Mouse (Mus musculus): ENCODE results near the gene Mb21d2. TPM values are rescaled to one million over a fixed set of nuclear protein-coding genes. Genes with fewer than 3 reads are reported as not detected.

Gene Mb21d2
- 17.5 and 21.4 TPM in 2 replicates for polyA plus RNA-seq (2015; fragmentation: Nextera tagmentation; extraction: Ambion mirVana)

- H3K4me2 ChIP-seq = peak within 1 kb of the TSS; percentile 78
- H3K9me3 ChIP-seq (replicated peaks) = no peaks in the 10 kb centered on the region
- peak within 1 kb of the TSS; percentile 89 for H3K27ac ChIP-seq (replicated peaks)
- peaks cover 36% of the 10 kb centered on the region for H3K4me1 ChIP-seq
- H3K36me3 ChIP-seq = no peaks in the 10 kb centered on the region
- H3K9ac ChIP-seq (replicated peaks) = peak within 1 kb of the TSS; percentile 87
- H3K27me3 ChIP-seq (replicated peaks) = 0 out of 2 replicates have a peak, but pooled peaks cover 3% of the 10 kb centered on the region
- under 1% methylated on average over 66 of the region's 73 CpGs for WGBS
- H3K4me3 ChIP-seq (replicated peaks) = peak within 1 kb of the TSS; percentile 90
- ATAC-seq (ENCODE audit: low FRiP score) = peak; percentile 46
These were observed at the start of gene Mb21d2 for GRCm38 (mm10) chr16:28928815-28929685. Gene Mb21d2 (minus strand): TSS chr16:28929673.

- H3K4me2 ChIP-seq = no peak overlapping the region
- H3K27me3 ChIP-seq (replicated peaks) = no peaks in the 10 kb centered on the region
- ATAC-seq (ENCODE audit: low FRiP score) = no peak
- no peaks in the 10 kb centered on the region for H3K9me3 ChIP-seq (replicated peaks)
- H3K4me3 ChIP-seq (replicated peaks) = no peak overlapping the region
- H3K27ac ChIP-seq (replicated peaks) = no peak overlapping the region
- no peak overlapping the region for H3K9ac ChIP-seq (replicated peaks)
- H3K36me3 ChIP-seq = no peaks in the 10 kb centered on the region
- 76% methylated on average over 2 of the region's 2 CpGs for WGBS
- H3K4me1 ChIP-seq = no peaks in the 10 kb centered on the region
These were observed 36.8 kb upstream of the Mb21d2 start for GRCm38 (mm10) chr16:28966236-28966635.

DNA sequence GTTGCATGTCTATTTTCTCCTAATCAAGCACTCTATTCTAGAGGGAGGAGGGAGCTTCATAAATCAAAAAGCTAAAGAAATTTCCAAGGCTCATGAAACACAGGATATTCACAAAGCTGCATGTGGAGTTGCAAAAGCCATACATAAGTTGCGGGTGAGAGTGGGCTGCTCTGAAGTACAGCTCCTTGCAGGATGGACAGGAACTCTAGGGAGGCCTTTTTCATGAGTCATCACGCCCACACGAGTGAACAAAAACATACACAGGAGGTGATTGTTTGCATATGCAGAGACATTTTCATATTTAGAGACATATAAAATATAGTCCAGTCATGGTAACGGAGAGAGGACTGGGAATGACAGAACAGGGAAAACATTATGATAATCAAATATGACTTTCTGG lies 34.6 kb upstream of the Mb21d2 start:
- H3K4me3 ChIP-seq (replicated peaks) = no peak overlapping the region
- no peaks in the 10 kb centered on the region for H3K9me3 ChIP-seq (replicated peaks)
- H3K27ac ChIP-seq (replicated peaks) = no peak overlapping the region
- no peaks in the 10 kb centered on the region for H3K36me3 ChIP-seq
- H3K9ac ChIP-seq (replicated peaks) = no peak overlapping the region
- no peak overlapping the region for H3K4me2 ChIP-seq
- H3K4me1 ChIP-seq = no peaks in the 10 kb centered on the region
- no peaks in the 10 kb centered on the region for H3K27me3 ChIP-seq (replicated peaks)
- WGBS = 71% methylated on average over 4 of the region's 4 CpGs
- no peak for ATAC-seq (ENCODE audit: low FRiP score)

GRCm38 (mm10) chr16:28962987-28963386 lies 33.5 kb upstream of the Mb21d2 start:
- no peak overlapping the region for H3K4me2 ChIP-seq
- no peak overlapping the region for H3K27ac ChIP-seq (replicated peaks)
- no peaks in the 10 kb centered on the region for H3K36me3 ChIP-seq
- H3K27me3 ChIP-seq (replicated peaks) = no peaks in the 10 kb centered on the region
- no peak overlapping the region for H3K9ac ChIP-seq (replicated peaks)
- H3K4me3 ChIP-seq (replicated peaks) = no peak overlapping the region
- H3K9me3 ChIP-seq (replicated peaks) = no peaks in the 10 kb centered on the region
- no peak for ATAC-seq (ENCODE audit: low FRiP score)
- H3K4me1 ChIP-seq = no peaks in the 10 kb centered on the region

- Histone ChIP-seq H3K4me2 (no peak overlapping the region), H3K9ac (replicated peaks) (no peak overlapping the region), H3K4me3 (replicated peaks) (no peak overlapping the region), H3K9me3 (replicated peaks) (no peaks in the 10 kb centered on the region), H3K27ac (replicated peaks) (no peak overlapping the region), H3K36me3 (no peaks in the 10 kb centered on the region), H3K27me3 (replicated peaks) (no peaks in the 10 kb centered on the region), H3K4me1 (no peaks in the 10 kb centered on the region)
- WGBS = 68% methylated on average over 5 of the region's 5 CpGs
- ATAC-seq (ENCODE audit: low FRiP score) = no peak
These were observed 20.3 kb upstream of the Mb21d2 start for GRCm38 (mm10) chr16:28949810-28950209.

DNA sequence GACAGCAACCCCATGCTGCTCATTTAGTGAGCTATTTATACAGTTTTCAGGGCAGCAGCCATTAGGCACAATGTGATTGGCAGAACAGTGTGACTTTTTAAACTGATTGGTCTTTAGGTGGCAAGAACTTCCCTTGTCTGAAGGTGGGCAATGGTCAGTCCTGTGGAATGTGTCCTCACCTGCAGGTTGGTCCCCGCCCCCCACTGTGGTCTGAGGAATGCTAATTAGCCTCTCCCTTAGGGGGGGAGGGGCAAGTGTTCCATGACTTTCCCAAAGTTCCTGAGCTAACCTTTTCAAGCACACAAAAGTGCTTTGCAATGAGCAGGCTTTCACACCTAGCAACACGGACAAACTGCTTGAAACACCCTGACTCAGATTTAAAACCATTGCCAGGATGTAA lies 13.8 kb upstream of the Mb21d2 start:
- Histone ChIP-seq H3K36me3 (no peaks in the 10 kb centered on the region), H3K27ac (replicated peaks) (no peak overlapping the region), H3K27me3 (replicated peaks) (no peaks in the 10 kb centered on the region), H3K4me2 (no peak overlapping the region), H3K4me1 (no peaks in the 10 kb centered on the region), H3K4me3 (replicated peaks) (no peak overlapping the region), H3K9ac (replicated peaks) (no peak overlapping the region), H3K9me3 (replicated peaks) (no peaks in the 10 kb centered on the region)
- WGBS = 63% methylated on average over 2 of the region's 2 CpGs
- ATAC-seq (ENCODE audit: low FRiP score) = no peak

DNA sequence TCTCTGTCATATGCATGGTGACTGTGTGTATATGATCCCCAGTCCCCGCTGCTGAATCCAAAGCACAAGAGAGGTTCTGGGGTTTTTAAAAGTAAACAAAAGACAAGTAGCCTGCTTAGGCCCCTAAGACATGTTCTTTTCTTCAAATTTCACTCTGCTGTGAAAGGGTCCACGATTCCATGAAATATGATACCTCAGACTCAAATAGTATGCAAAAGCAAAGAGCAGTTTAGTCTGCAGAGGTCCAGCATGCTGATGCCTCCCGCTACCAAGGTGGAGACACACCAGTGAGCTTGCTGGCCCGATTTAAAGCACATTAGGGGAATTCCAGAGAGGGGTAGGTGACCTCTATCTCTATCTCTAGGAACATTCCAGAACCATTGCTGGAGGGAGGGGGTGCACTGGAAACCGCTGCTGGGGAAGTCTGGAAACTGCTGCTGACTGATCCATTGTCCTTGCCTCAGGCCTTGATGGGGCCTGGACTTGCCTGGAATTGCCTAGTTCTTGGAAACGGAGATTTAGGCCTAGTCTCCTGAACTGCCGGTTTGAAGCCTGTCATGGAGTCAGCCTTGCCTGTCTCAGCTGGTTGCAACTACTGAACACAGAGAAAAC lies 6.8 kb upstream of the Mb21d2 start:
- Histone ChIP-seq H3K4me1 (peaks cover 4% of the 10 kb centered on the region; the same call in 1 of the 2 replicates), H3K4me2 (no peak overlapping the region), H3K36me3 (no peaks in the 10 kb centered on the region), H3K27ac (replicated peaks) (no peak overlapping the region), H3K9ac (replicated peaks) (no peak overlapping the region), H3K9me3 (replicated peaks) (no peaks in the 10 kb centered on the region), H3K4me3 (replicated peaks) (no peak overlapping the region), H3K27me3 (replicated peaks) (no peaks in the 10 kb centered on the region)
- WGBS = 75% methylated on average over 7 of the region's 7 CpGs
- no peak for ATAC-seq (ENCODE audit: low FRiP score)

DNA sequence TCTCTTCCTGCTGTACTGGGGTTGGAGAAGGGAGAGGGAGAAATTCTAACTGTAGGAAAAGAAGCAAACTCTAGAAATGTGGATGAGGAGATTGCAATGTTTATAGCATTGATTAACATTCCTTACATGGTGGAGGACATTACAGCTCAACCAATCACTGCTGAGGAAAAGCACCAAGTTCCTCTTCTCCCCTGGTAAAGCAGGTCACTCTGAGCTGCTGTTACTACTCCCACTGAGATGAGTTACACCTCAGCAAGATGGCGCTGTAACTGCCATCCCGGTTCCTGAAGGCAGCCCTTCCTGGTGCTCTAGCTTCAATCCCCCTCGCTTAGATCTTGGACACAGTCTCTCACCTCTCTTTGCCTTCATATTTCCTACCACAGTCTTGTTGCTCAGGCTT lies 6.2 kb upstream of the Mb21d2 start:
- H3K9me3 ChIP-seq (replicated peaks) = no peaks in the 10 kb centered on the region
- H3K9ac ChIP-seq (replicated peaks) = no peak overlapping the region
- ATAC-seq (ENCODE audit: low FRiP score) = no peak
- no peak overlapping the region for H3K4me3 ChIP-seq (replicated peaks)
- H3K4me2 ChIP-seq = no peak overlapping the region
- peaks cover 4% of the 10 kb centered on the region; the same call in 1 of the 2 replicates for H3K4me1 ChIP-seq
- H3K27ac ChIP-seq (replicated peaks) = no peak overlapping the region
- WGBS = 92% methylated on average over 3 of the region's 3 CpGs
- no peaks in the 10 kb centered on the region for H3K36me3 ChIP-seq
- H3K27me3 ChIP-seq (replicated peaks) = no peaks in the 10 kb centered on the region

GRCm38 (mm10) chr16:28931213-28931612 lies 1.7 kb upstream of the Mb21d2 start:
- Histone ChIP-seq H3K27ac (replicated peaks) (no peak overlapping the region), H3K27me3 (replicated peaks) (no peaks in the 10 kb centered on the region), H3K4me2 (no peak overlapping the region), H3K4me1 (peaks cover 29% of the 10 kb centered on the region), H3K4me3 (replicated peaks) (no peak overlapping the region), H3K9me3 (replicated peaks) (no peaks in the 10 kb centered on the region), H3K9ac (replicated peaks) (no peak overlapping the region), H3K36me3 (no peaks in the 10 kb centered on the region)
- WGBS = 61% methylated on average over 2 of the region's 2 CpGs
- ATAC-seq (ENCODE audit: low FRiP score) = no peak

GRCm38 (mm10) chr16:28930426-28930825 lies 953 bp upstream of the Mb21d2 start:
- WGBS = 6% methylated on average over 5 of the region's 5 CpGs
- H3K9ac ChIP-seq (replicated peaks) = peak overlapping the region; percentile 87; the same call in 1 of the 2 replicates
- no peaks in the 10 kb centered on the region for H3K27me3 ChIP-seq (replicated peaks)
- peak overlapping the region; percentile 78 for H3K4me2 ChIP-seq
- H3K27ac ChIP-seq (replicated peaks) = peak overlapping the region; percentile 89
- no peak for ATAC-seq (ENCODE audit: low FRiP score)
- peak overlapping the region; percentile 90 for H3K4me3 ChIP-seq (replicated peaks)
- no peaks in the 10 kb centered on the region for H3K36me3 ChIP-seq
- H3K4me1 ChIP-seq = peaks cover 36% of the 10 kb centered on the region
- no peaks in the 10 kb centered on the region for H3K9me3 ChIP-seq (replicated peaks)

DNA sequence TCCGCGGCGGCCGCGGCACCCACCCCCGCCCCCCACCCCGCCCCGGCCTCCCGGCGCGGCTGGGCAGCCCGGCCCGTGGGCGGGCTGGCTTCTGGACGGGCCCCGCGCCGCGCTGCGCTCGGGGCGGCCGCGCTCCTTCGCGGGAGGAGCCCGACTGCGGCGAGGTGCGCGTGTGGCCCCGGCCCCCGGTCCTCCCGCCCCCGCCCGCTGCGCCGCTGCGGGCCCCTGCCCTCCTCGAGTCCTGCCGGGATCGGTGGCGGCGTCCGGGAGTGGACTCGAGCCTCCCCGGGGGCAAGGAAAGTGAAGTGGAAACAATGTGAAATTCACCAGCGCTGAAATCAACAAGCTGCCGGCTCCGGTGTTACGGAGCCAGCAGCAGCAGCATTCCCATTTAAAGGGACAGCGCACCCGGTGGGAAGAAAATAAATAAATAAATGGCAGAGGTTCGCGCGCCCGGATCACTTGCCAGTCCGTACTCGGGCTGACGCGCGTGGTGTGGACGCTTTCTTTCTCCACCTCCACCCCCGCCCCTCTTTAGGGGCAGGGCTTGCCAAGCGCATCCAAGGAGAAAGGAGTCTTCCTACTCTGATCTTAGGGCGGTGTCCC lies 316 bp upstream of the Mb21d2 start:
- Histone ChIP-seq H3K9ac (replicated peaks) (peak overlapping the region; percentile 87), H3K4me2 (peak overlapping the region; percentile 78), H3K9me3 (replicated peaks) (no peaks in the 10 kb centered on the region), H3K36me3 (no peaks in the 10 kb centered on the region), H3K27me3 (replicated peaks) (0 out of 2 replicates have a peak, but pooled peaks cover 3% of the 10 kb centered on the region), H3K27ac (replicated peaks) (peak overlapping the region; percentile 89), H3K4me3 (replicated peaks) (peak overlapping the region; percentile 90), H3K4me1 (peaks cover 36% of the 10 kb centered on the region)
- ATAC-seq (ENCODE audit: low FRiP score) = peak; percentile 73
- WGBS = 1% methylated on average over 60 of the region's 66 CpGs

All from neural tube, embryonic 15.5 days (tissue).